Mouse (Mus musculus): ENCODE measurements around the gene Slc4a2.

DNA sequence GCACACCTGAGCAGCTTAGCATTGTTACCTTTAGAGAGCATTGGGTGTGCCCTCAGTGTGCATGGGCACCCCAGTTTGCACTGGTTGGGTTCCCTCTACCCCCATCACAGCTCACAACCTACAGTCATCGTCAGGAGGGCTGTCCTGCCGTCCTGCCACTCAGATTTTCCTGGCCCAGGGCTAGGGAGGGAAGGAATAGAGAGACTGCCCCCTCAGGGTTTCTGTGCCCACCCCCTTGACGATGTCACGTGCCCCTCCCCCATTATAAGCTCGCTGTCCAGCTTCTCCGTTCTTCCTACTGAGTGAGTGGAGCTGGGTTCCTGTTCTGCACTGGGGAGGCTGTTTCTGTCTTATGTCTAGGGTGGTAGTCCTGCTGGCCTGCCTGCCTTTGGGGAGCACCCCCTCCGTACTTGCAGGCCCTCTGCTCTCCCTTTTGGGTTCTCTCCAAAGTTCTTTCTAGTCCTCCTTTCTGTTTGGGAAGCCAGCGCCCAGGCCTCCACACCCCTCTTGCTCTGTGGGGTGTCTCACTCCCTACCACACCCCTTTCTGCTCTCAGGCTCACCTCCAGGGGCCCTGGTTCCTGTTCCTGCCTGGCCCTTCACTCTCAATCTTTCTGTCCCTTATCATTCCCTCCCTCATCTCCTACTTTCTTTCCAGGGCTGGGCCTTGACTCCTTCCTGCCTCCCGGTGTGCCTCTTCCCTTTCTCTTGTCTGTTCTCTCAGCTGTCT is 3.1 kb downstream of the Slc4a2 start:
- TF ChIP-seq POLR2A (IDR thresholded peaks at IDR 0.05; ENCODE audit: extremely low read depth, insufficient read depth, low read length) (no peak), CTCF (IDR thresholded peaks at IDR 0.05; ENCODE audit: low read depth, low read length) (no peak)

Measured in liver, adult 2 months (tissue).